Mouse (Mus musculus) mature B cell (primary cell): Measurements from ENCODE around the gene Bglap2.
"Not testable (repeated sequence)": the region's sequence is repeated elsewhere in the genome, so short reads cannot be mapped to it uniquely, and the experiment has no call there.

Experiments used
- in situ Hi-C: fragments of 300-500 bp; cut with MboI; formaldehyde crosslinking; loops from 2 replicates; pipeline ENCODE4 v1.14.3; 2019

Bglap2 gene

GRCm38 (mm10) chr3:88393776-88394375 is 15.4 kb upstream of the Bglap2 start:
- in situ Hi-C loops, result no loop called here

DNA sequence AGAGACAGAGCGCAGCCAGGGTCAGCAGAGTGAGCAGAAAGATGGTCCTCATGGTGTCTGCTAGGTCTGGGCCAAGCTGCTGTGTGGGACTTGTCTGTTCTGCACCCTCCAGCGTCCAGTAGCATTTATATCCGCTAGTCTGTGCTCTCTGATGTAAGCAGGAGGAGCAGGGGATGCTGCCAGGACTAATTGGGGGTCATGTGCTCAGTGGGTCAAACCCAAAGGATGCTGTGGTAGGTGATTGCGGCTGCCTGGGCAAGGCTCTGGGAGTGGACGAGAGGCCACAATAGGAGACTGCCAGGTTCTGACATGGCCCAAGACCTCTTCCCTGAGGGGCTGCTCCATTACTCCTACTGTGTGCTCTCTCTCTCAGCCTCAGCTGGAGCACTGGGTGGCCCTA is 5.9 kb upstream of the Bglap2 start, which contains the start of gene Bglap:
Gene Bglap (minus strand): TSS at position 101 of the 400 bp plus-strand sequence.
- in situ Hi-C loops, result no loop called here

GRCm38 (mm10) chr3:88382383-88382782 is 3.9 kb upstream of the Bglap2 start:
- in situ Hi-C loops, result not testable (repeated sequence)

DNA sequence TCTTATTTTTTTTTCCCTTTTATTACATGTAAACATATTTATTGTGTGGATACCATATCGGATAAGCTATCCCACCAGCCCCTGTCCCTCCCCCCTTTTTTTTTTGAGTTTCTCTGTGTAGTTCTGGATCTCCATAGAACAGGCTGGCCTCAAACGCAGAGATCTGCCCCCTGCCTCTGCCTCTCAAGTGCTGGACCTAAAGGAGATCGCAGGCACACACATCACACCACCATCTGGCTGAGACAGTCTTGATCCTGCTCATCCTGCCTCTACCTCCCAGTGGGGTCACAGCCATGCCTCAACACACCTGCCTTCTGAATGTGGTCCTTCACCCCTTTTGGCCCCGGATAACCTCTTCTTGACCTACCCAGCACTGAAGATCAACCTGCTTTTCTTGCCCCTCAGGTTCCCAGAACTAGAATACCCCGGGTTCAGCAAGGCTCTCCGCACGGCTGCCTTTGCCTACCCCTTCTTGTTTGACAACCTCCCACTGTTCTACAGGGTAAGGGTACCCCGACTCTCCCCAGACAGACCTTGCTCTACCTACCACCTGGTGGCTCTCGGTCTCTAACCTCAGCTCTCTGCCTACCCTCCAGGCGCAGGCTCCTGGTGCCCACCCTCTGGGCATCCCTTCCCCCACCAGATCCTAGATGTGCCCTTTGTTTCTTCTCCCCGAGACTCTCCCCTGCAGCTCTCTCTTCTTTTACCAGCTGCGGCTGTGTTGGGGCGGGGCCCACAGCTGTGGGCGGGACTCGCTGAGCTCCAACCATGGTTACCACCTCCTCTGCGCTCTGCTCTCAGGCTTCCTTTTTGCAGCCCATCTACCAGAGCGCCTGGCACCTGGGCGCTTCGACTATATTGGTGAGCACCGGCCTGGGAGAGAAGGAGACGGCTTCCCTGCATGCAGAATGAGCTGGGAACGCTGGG is 3.2 kb upstream of the Bglap2 start:
- in situ Hi-C loops, result not testable (repeated sequence)

DNA sequence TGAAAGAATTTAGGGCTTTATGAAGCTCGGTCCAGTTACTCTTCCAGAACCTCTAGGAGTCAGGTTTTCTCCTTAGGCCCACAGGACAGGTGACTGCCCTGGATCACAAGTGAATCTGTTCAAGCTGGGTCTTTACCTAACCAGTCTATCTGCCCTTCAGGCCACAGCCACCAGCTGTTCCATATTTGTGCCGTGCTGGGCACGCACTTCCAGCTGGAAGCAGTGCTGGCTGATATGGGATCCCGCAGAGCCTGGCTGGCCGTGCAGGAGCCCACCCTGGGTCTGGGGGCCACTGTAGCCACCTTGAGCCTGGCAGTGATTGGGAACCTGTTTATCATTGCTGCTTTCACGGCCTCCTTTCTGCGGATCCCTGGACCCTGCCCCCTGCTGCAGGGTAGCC is 1.9 kb downstream of the Bglap2 start:
- in situ Hi-C loops, result not testable (repeated sequence)

DNA sequence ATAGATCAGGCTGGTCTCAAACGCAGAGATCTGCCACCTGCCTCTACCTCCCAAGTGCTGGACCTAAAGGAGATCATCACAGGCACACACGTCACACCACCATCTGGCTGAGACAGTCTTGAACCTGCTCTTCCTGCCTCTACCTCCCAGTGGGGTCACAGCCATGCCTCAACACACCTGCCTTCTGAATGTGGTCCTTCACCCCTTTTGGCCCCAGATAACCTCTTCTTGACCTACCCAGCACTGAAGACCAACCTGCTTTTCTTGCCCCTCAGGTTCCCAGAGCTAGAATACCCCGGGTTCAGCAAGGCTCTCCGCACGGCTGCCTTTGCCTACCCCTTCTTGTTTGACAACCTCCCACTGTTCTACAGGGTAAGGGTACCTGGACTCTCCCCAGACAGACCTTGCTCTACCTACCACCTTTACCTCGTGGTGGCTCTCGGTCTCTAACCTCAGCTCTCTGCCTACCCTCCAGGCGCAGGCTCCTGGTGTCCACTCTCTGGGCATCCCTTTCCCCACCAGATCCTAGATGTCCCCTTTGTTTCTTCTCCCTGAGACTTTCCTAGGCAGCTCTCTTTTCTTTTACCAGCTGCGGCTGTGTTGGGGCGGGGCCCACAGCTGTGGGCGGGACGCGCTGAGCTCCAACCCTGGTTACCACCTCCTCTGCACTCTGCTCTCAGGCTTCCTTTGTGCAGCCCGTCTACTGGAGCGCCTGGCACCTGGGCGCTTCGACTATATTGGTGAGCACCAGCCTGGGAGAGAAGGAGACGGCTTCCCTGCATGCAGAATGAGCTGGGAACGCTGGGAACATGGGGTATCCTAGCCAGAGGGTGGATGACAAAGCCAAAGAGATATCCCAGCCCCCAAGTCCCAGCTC is 2.5 kb downstream of the Bglap2 start:
- in situ Hi-C loops, result not testable (repeated sequence)

DNA sequence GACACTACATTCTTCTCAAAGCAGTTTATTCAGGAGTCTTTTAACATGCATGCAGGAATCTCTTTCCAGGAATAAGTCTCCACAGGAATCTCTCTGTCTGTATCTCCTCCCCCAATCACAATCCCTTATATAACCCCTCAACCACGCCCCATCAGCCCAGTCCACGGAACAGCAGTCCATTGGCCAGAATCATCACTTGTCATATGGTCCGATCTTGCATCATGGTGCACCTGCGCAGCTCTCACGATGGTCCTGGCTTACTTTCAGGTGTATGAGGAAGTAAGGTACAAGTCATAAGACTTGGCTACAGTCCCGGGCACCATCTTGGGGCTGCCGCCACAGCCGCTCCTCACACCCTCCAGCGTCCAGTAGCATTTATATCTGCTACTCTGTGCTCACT is 5.9 kb downstream of the Bglap2 start, which contains the start of gene Bglap3:
Gene Bglap3 (minus strand): TSS at position 101 of the 400 bp plus-strand sequence.
- in situ Hi-C loops, result not testable (repeated sequence)

DNA sequence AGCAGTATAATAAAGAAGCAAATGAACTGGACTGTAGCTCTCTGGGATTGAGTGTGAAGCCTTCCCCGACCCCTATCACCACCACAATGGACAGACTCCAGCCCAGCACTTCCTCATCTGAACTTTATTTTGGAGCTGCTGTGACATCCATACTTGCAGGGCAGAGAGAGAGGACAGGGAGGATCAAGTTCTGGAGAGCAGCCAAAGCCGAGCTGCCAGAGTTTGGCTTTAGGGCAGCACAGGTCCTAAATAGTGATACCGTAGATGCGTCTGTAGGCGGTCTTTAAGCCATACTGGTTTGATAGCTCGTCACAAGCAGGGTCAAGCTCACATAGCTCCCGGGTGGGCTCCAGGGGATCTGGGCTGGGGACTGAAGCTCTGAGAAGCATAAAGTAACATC is 10.0 kb downstream of the Bglap2 start:
- in situ Hi-C loops, result not testable (repeated sequence)

DNA sequence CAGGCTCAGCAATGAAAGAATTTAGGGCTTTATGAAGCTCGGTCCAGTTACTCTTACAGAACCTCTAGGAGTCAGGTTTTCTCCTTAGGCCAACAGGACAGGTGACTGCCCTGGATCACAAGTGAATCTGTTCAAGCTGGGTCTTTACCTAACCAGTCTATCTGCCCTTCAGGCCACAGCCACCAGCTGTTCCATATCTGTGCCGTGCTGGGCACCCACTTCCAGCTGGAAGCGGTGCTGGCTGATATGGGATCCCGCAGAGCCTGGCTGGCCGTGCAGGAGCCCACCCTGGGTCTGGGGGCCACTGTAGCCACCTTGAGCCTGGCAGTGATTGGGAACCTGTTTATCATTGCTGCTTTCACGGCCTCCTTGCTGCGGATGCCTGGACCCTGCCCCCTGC is 11.0 kb downstream of the Bglap2 start:
- in situ Hi-C loops, result not testable (repeated sequence)

DNA sequence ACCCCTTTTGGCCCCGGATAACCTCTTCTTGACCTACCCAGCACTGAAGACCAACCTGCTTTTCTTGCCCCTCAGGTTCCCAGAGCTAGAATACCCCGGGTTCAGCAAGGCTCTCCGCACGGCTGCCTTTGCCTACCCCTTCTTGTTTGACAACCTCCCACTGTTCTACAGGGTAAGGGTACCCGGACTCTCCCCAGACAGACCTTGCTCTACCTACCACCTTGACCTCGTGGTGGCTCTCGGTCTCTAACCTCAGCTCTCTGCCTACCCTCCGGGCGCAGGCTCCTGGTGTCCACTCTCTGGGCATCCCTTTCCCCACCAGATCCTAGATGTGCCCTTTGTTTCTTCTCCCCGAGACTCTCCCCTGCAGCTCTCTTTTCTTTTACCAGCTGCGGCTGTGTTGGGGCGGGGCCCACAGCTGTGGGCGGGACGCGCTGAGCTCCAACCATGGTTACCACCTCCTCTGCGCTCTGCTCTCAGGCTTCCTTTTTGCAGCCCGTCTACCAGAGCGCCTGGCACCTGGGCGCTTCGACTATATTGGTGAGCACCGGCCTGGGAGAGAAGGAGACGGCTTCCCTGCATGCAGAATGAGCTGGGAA is 11.6 kb downstream of the Bglap2 start:
- in situ Hi-C loops, result not testable (repeated sequence)

DNA sequence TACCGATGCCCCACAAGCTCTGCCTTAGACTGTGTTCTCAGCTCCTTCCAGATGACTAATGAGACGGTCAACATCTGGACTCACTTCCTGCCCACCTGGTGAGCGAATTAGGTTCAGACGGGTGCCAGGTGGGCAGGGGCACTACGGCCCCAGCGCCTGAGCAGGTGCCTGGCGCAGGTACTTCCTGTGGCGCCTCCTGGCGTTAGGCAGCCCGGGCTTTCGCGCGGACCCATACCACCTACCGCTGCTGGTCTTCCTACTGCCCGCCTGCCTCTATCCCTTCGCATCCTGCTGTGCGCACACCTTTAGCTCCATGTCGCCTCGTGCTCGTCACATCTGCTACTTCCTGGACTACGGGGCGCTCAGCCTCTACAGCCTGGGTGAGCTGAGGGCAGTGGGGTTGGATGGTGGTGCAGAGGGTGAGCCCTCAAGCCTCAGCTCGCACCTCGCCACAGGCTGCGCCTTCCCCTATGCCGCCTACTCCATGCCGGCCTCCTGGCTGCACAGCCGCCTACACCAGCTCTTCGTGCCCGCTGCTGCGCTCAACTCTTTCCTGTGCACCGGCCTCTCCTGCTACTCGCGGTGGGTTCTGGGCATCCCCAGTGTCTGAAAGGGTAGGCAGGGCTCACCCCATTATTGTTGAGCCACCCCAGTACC is 12.7 kb downstream of the Bglap2 start:
- in situ Hi-C loops, result no loop called here

DNA sequence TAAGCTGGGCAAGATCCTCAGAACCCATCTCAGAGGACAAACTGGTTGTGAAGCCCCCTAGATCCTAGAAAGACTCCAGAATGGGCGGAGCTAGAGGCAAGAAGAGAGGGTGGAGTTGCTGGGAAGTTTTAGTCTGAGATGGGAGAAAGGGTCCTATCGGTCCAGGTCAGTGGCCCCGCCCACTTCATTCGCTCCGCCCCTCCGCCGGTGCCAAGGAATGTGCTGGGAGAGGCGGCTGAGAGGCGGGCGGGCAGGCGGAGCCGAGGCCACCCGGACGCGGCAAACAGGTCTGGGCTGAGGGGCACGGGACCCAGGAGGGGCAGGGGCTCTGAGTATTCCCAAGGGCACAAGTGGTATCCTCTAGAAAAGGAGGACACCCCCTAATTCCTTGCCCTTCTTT is 14.2 kb downstream of the Bglap2 start, which contains the start of gene Paqr6:
Gene Paqr6 (plus strand): TSS at position 248 of the 400 bp plus-strand sequence.
- in situ Hi-C loops, result no loop called here

DNA sequence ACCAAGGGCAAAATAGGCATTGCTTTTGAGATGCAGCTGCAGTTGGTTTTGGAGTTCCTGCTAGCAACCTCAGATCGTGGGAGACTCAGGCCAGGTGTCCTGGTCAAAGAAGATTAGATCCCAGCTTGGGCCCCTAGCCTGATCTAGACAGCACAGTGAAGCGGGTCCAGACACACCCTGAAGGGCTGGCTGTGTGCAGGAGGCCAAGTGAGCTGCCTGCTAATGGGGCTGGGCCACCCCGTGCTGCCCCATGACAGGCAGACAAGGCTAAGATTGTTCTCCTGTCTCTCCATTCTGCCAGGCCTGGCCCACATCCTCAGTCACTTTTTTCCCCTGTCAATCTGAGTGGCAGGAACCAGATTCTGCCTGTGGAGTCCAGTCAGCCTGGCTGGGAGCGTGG is 14.8 kb downstream of the Bglap2 start:
- in situ Hi-C loops, result no loop called here

- in situ Hi-C loops, result no loop called here
Observed at GRCm38 (mm10) chr3:88361612-88362313, 16.7 kb downstream of the Bglap2 start.

DNA sequence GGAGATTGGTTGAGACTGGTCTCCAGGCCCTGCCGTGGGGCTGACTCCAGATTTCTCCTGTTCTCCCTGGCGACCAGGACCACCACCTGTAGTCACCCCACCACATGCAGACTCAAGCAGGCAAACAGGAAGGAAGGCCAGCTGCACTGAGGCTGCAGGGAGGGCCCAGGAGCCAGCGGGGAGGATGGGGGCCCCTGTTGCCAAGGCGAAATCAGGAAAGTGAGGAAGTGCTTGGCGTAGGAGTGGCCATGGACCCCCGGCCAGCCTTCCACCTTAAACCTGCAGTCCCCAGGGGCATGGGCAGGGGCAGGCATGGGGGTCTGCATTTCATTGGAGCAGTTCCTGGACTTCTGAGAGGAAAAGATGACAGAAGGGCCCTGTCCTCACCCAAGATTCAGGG is 17.4 kb downstream of the Bglap2 start:
- in situ Hi-C loops, result no loop called here

DNA sequence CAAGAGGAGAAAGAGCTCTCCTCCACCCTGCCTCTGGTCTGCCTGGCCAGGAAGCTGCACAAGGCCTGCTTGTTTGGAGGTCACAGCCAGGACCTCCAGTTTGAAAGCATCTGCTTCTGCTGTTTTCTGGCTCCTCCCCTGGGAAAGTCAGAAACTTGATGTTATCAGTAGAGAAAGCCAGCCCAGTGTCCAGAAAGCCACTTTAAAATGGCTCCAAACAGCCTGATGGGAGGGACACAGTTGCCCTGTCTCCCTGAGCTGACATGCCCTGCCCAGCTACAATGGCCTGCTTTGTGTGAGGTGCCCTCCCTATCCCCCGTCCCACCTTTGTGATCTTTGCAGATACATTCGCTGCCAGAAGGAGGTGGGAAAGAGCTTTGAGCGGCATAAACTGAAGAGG is 18.5 kb downstream of the Bglap2 start:
- in situ Hi-C loops, result no loop called here

- in situ Hi-C loops, result no loop called here
Observed at GRCm38 (mm10) chr3:88359584-88359983, 18.9 kb downstream of the Bglap2 start.

- in situ Hi-C loops, result no loop called here
Observed at GRCm38 (mm10) chr3:88354396-88355165, 23.9 kb downstream of the Bglap2 start.

DNA sequence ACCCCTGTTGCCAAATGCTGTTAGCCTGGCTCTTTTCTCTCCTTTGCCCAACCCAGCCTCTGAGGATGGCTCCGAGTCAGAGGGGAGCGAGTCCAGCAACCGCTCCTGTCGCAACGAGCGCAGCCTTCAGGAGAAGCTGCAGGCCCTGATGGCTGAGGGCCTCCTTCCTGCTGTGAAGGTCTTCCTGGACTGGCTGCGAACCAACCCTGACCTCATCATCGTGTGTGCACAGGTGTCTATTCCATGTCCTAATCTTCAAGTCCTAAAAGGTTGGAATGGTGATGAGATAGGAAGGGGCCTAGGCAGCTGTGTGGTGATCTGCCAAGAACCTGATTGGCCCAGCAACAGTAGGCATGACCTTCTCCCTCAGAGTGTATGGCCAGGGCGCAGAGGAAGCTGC is 25.6 kb downstream of the Bglap2 start:
- in situ Hi-C loops, result no loop called here

GRCm38 (mm10) chr3:88350732-88351131 is 27.8 kb downstream of the Bglap2 start:
- in situ Hi-C loops, result no loop called here
